Mouse (Mus musculus): Measurements from ENCODE around the gene Top3a. TPM values are rescaled to one million over a fixed set of nuclear protein-coding genes. Genes with fewer than 3 reads are reported as not detected.

Gene Top3a
- polyA plus RNA-seq (2012; rRNA removed), result 3.1 and 3.6 TPM in 2 replicates

DNA sequence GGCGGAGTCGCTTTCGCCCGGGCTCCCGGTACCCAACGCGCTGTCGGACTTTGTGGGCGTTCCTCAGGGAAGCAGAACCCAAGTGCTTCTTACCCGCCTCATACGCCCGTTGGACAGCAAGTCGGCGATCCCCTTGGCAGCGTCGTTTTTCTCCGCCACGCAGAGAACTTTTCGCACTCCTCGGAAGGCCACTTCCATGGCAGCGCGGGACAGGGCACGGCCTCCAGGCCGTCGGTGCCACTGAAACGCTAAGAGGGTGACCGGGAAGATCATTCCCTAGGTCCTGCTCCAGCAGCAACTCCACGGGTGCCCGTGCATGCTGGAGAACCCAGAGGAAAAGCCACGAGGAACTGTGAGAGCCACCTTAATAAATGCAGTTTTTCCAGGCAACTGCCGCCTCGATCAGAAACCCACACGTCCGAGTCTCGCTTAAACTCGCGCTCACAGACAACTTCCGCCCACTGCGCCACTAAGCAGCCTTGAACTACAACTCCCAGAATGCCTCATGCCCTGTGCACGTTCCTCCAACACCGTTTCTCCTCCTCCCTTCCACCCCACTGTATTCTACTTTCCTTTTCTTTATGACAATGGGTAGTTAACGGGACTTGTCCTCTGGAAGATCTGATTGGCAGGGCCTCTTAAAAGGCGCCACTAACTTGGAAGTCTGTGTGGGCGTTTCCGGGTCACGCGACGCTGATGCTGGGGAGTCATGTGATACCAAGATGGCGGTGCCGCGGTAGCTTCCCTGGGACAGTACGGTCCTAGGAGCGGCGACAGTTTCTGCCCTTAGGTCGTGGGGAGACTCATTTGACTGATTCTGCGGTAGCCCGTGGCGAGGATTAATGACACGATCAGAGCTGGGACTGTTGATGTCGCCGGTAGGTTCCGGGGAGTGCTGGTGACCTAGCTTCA lies at the start of gene Top3a, which contains the start of gene Smcr8:
Top3a (minus strand) TSS at position 537 of the 912 bp plus-strand sequence.
Smcr8 (plus strand) TSS at position 696 of the 912 bp plus-strand sequence.

DNA sequence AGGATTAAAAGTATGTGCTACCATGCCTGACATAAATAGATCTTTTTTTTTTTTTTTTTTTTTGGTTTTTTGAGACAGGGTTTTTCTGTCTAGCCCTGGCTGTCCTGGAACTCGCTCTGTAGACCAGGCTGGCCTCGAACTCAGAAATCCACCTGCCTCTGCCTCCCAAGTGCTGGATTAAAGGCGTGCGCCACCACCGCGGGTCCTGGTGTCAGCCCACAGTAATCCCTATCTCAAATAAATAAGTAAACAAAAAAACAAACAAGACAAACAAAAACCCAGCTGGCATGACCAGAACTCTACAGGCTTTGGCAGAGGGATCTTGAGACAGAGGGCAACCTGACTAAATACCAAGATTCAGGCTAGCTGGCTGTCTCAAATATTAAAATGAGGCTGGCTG lies 34.5 kb upstream of the Top3a start, which contains the start of gene Shmt1:
Shmt1 (minus strand) TSS at position 101 of the 400 bp plus-strand sequence.

DNA sequence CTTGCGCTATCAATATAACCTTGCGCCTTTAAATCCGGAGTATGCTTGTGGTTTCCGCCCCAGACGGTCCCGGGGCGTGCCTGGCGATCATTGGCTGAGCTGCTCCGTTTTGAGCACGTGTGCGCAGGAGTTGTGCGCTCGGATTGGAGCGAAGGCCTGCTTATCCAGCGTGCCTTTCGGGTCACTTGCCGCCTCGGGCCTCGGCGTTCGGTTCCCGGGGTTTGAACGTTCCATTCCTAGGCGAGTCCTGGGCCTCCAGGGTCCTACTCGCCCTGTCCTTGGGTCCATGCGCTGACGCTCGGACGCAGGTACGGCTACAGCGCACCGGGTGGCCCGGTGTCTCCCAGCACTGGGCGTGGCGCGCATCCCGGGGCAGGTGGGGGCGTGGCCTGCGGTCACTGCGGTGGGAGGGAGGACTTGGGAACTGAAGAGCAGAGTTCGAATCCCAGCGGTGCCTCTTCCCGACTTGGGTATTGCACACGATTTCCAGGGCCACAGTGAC lies 48.9 kb downstream of the Top3a start, which contains the start of gene Mief2:
Mief2 (plus strand) TSS at position 139 of the 502 bp plus-strand sequence.

DNA sequence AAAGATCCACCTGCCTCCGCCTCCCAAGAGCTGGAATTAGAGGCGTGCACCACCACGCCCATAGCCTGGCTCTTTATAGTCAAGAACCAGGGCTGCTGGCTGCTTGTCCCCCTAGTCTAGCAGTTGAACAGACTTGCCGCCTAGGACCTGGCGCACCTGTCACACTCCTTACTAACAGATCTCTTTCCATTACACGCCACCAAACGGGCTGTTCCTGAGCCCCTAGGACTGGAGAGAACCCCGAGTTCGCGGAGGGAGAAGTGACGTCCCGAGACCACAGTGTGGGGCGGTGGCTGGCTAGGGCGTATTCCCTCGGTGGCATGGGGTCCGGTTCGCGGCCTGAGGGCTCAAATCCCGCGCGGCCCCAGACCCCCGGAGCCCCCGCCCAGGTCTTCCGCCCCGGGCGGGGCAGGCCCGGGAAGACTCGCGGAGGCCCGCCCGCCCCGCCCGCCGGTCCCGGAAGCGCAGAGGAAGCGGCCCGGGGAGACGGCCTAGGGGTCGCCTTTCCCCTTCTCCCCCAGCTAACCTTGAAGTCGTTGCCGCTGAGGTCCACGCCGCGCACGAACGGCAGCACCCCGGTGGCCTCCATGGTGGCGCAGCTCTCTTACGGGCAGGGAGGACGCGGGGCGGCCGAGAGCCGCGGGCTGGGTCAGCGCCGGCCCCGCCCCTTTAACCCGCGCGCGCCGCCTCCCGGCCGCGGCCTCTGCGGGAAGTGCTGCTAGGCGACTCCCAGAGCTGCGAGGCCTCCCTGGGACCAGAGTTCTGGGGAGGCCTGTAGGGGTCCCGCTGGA lies 50.4 kb downstream of the Top3a start, which contains the start of gene Flii:
Flii (minus strand) TSS at position 663 of the 791 bp plus-strand sequence.

DNA sequence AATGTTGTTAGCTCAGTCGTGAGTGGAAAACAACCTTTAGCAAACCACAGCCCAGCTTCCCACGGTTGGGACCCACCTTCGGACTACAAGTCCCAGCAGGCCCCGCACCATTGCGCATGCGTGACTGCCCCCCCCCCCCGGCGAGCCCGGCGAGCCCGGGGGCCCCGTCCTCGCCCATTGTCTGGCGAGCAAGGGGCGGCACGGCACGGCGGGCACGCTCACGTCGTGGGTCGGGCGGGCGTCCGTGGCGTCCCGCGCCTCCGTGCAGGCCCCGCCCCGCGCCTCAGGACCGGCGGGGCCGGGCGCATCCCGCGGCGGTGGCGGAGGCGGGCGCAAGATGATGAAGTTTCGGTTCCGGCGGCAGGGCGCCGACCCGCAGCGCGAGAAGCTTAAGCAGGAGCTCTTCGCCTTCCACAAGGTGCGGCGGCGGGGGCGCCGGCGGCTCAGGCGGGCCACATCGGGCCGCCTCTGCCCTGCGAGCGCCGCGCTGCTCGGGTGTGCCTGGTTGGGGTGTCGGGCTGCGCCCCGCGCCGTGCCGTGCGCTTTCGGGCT lies 77.6 kb downstream of the Top3a start, which contains the start of gene Llgl1:
Llgl1 (plus strand) TSS at position 200 of the 552 bp plus-strand sequence.

Other genes starting within 250 kb of the Top3a start
- gene Alkbh5, start 241.0 kb downstream of the Top3a start, polyA plus RNA-seq (2012; rRNA removed), result 7.8 and 8.1 TPM in 2 replicates
- 7.8 and 8.8 TPM in 2 replicates for gene Llgl1, start 77.6 kb downstream of the Top3a start, polyA plus RNA-seq (2012; rRNA removed)
- 33.4 and 37.5 TPM in 2 replicates for gene Flii, start 50.1 kb downstream of the Top3a start, polyA plus RNA-seq (2012; rRNA removed)
- gene Mief2, start 49.0 kb downstream of the Top3a start, polyA plus RNA-seq (2012; rRNA removed), result 2.9 and 3.3 TPM in 2 replicates
- gene Smcr8, start 159 bp upstream of the Top3a start, polyA plus RNA-seq (2012; rRNA removed), result 4.2 TPM in 2 replicates
- 53.5 and 54.3 TPM in 2 replicates for gene Shmt1, start 34.4 kb upstream of the Top3a start, polyA plus RNA-seq (2012; rRNA removed)
- gene Dhrs7b, start 53.3 kb upstream of the Top3a start, polyA plus RNA-seq (2012; rRNA removed), result 8.3 and 10.9 TPM in 2 replicates
- 33.3 and 36.6 TPM in 2 replicates for gene Tmem11, start 101.9 kb upstream of the Top3a start, polyA plus RNA-seq (2012; rRNA removed)
- 5.5 and 6.5 TPM in 2 replicates for gene Natd1, start 137.4 kb upstream of the Top3a start, polyA plus RNA-seq (2012; rRNA removed)
- 21.8 and 24.0 TPM in 2 replicates for gene Map2k3, start 154.7 kb upstream of the Top3a start, polyA plus RNA-seq (2012; rRNA removed)
- gene Kcnj12, start 245.2 kb upstream of the Top3a start, polyA plus RNA-seq (2012; rRNA removed), result 0.02 and 0.07 TPM in 2 replicates